Mouse (Mus musculus) lung, embryonic 16.5 days (tissue): Measurements from ENCODE around the gene Cdk16. TPM values are rescaled to one million over a fixed set of nuclear protein-coding genes. Genes with fewer than 3 reads are reported as not detected.
"Not testable (repeated sequence)": the region's sequence is repeated elsewhere in the genome, so short reads cannot be mapped to it uniquely, and the experiment has no call there.

Source experiments
- ATAC-seq: fragments of 200-750 bp; cut with Nextera tagmentation; 2 replicates; pipeline ENCODE4 v1.8.0; 2017; ENCODE audit warnings: low read depth, mild to moderate bottlenecking, moderate library complexity
- H3K27ac ChIP-seq: fragments of 300-500 bp; sonication (generic); 2 replicates; pipeline ENCODE4 v1.5.1; 2014; ENCODE audit warnings: mild to moderate bottlenecking, control low read depth, low read length
- H3K27me3 ChIP-seq: fragments of 300-500 bp; sonication (generic); 2 replicates; pipeline ENCODE4 v1.6.1; 2014; ENCODE audit warnings: low read depth, low read length, mixed read lengths; ENCODE audit not compliant: control insufficient read depth, insufficient read depth
- H3K36me3 ChIP-seq: fragments of 300-500 bp; sonication (generic); 2 replicates; pipeline ENCODE4 v1.6.1; 2014; ENCODE audit warnings: low read length; ENCODE audit not compliant: control insufficient read depth, insufficient read depth
- H3K4me1 ChIP-seq: fragments of 300-500 bp; sonication (generic); replicated peaks from 2 replicates; pipeline ENCODE4 v1.6.1; 2014; ENCODE audit warnings: low read length, mixed read lengths; ENCODE audit not compliant: control insufficient read depth, insufficient read depth
- H3K4me2 ChIP-seq: fragments of 300-500 bp; sonication (generic); 2 replicates; pipeline ENCODE4 v1.6.1; 2014; ENCODE audit warnings: low read depth, low read length, control low read depth
- H3K4me3 ChIP-seq: fragments of 300-500 bp; sonication (generic); 2 replicates; pipeline ENCODE4 v1.5.1; 2014; ENCODE audit warnings: mild to moderate bottlenecking, low read length, control low read depth
- H3K9ac ChIP-seq: fragments of 300-500 bp; sonication (generic); 2 replicates; pipeline ENCODE4 v1.6.1; 2014; ENCODE audit warnings: low read length, control low read depth
- H3K9me3 ChIP-seq: fragments of 300-500 bp; sonication (generic); 2 replicates; pipeline ENCODE4 v1.6.1; 2016; ENCODE audit warnings: low read length; ENCODE audit not compliant: control insufficient read depth
- WGBS: fragments of 180-500 bp; shearing (Covaris S2); extraction: QIAGEN DNeasy Blood & Tissue Kit; methylation state at CpG from one replicate; pipeline ENCODE4 v1.1.7; 2014; 5-methylcytosine and 5-hydroxymethylcytosine counted together
- polyA plus RNA-seq: library from polyadenylated mRNA; unstranded; fragments of >200 nt; fragmentation: Nextera tagmentation; extraction: Ambion mirVana; gene quantifications from 2 replicates; pipeline ENCODE4 v1.2.1, GENCODE M21; 2015

The Cdk16 gene
- polyA plus RNA-seq, 1 experiment from 2014 or later, result 101 TPM

DNA sequence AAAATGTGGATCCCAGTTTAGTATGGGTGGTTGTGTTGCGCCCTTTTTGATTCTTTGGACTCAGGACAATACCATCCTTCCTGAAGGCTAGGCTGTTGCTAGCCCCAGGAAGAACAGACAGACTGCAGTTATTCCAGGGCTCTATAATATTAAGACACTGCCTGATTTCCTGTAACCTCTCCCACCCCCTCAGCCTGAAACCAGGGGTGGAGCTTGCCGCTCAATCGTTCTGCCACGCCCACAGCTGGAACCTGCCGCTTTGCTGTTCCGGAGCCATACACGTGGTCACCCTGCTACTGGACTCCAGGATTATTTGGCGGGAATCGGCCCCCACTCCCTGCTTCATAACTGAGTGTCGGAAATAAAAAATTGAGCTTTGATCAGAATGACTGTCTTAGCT lies 42.3 kb downstream of the Cdk16 start:
- ATAC-seq, H3K4me1 ChIP-seq, H3K9ac ChIP-seq, H3K4me2 ChIP-seq, H3K9me3 ChIP-seq, H3K27me3 ChIP-seq, H3K36me3 ChIP-seq, H3K27ac ChIP-seq, H3K4me3 ChIP-seq: not testable (repeated sequence)
- WGBS, result 34% methylated on average over 10 of the region's 10 CpGs

GRCm38 (mm10) chrX:20736479-20736878 lies 48.7 kb downstream of the Cdk16 start:
- Histone ChIP-seq H3K36me3 (no peaks in the 10 kb centered on the region), H3K27ac (no peak overlapping the region), H3K4me3 (no peak overlapping the region), H3K9me3 (no peaks in the 10 kb centered on the region), H3K9ac (no peak overlapping the region), H3K27me3 (no peaks in the 10 kb centered on the region), H3K4me2 (no peak overlapping the region), H3K4me1 (no peaks in the 10 kb centered on the region)
- no peak for ATAC-seq
- 71% methylated on average over 4 of the region's 4 CpGs for WGBS

- WGBS, result 73% methylated on average over 2 of the region's 2 CpGs
- Histone ChIP-seq H3K4me3 (no peak overlapping the region), H3K9me3 (no peaks in the 10 kb centered on the region), H3K36me3 (no peaks in the 10 kb centered on the region), H3K9ac (no peak overlapping the region), H3K4me2 (no peak overlapping the region), H3K4me1 (no peaks in the 10 kb centered on the region), H3K27ac (no peak overlapping the region), H3K27me3 (no peaks in the 10 kb centered on the region)
- no peak for ATAC-seq
These were observed 61.1 kb downstream of the Cdk16 start for GRCm38 (mm10) chrX:20748829-20749228.

Other genes starting within 250 kb of the Cdk16 start
- 2.3 and 4.8 TPM in 2 replicates for gene Rgn, start 138.2 kb upstream of the Cdk16 start, polyA plus RNA-seq
- 66.3 and 68.7 TPM in 2 replicates for gene Rbm10, start 70.5 kb upstream of the Cdk16 start, polyA plus RNA-seq
- 253 and 258 TPM in 2 replicates for gene Ndufb11, start 70.3 kb upstream of the Cdk16 start, polyA plus RNA-seq
- gene Uba1, start 29.6 kb upstream of the Cdk16 start, polyA plus RNA-seq, result 181 and 190 TPM in 2 replicates
- 41.4 and 42.3 TPM in 2 replicates for gene Usp11, start 16.0 kb downstream of the Cdk16 start, polyA plus RNA-seq
- gene Araf, start 109.9 kb downstream of the Cdk16 start, polyA plus RNA-seq, result 107 and 118 TPM in 2 replicates
- 24.8 and 26.1 TPM in 2 replicates for gene Timp1, start 182.2 kb downstream of the Cdk16 start, polyA plus RNA-seq
- gene Syn1, start 233.1 kb downstream of the Cdk16 start, polyA plus RNA-seq, result 0.31 TPM in 2 replicates
- 8.0 and 11.9 TPM in 2 replicates for gene Cfp, start 243.6 kb downstream of the Cdk16 start, polyA plus RNA-seq